ENCODE assay signal across 25 mouse cellular contexts in the genomic region with DNA sequence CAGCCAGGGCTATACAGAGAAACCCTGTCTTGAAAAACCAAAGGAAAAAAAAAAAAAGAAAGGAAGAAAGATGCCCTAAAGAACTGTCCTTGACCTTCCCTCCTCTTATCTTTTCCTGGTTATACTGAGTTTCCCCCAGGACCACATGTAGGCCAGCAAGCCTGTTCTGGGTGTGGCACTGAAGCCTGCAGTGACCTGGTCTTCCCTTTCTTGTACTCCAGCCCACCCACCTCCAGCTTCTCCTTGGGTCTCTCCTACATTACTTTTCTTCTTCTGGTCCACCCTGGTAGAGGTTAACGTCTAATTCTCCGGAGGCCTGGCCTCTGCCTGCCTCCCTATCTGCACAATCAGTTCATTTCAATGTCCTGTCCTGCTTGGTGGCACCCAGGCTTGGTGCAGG. TPM values are rescaled to one million over a fixed set of nuclear protein-coding genes. Genes with fewer than 3 reads are reported as not detected.
A peak's percentile ranks its signal among the peaks of the same experiment; 100 is the strongest.
DNase-seq lines count a peak whose midpoint lies in the region; ATAC-seq lines count a peak whose summit lies in the region.
"Had no signal": no experiment of that assay in that cellular context is flagged by ENCODE, and none has a peak within 500 bp of the region (broad histone marks: within the 10 kb centered on the region; RNA-seq: fewer than 3 reads in every experiment).

No protein-coding gene starts in this region.

- 79% methylated on average over 2 of the region's 2 CpGs for WGBS in hindbrain, embryonic 13.5 days
- WGBS in hindbrain, embryonic 11.5 days, result 79% methylated on average over 2 of the region's 2 CpGs
- 95% methylated on average over 2 of the region's 2 CpGs for WGBS in neural tube, embryonic 13.5 days
- 92% methylated on average over 2 of the region's 2 CpGs for WGBS in neural tube, embryonic 15.5 days
- 67% methylated on average over 2 of the region's 2 CpGs for WGBS in liver, embryonic 12.5 days (ENCODE audit: insufficient replicate concordance)

- H3K27ac ChIP-seq in hindbrain, embryonic 13.5 days, result 0 out of 2 replicates have a peak overlapping the region, but pooled peaks have one; percentile 89
- no peak overlapping the region for H3K27ac ChIP-seq in hindbrain, embryonic 11.5 days (ENCODE audit: low read depth, low read length)
- 0 out of 2 replicates have a peak overlapping the region, but pooled peaks have one; percentile 88 for H3K27ac ChIP-seq in neural tube, embryonic 13.5 days (replicated peaks)
- H3K27ac ChIP-seq in neural tube, embryonic 15.5 days (replicated peaks), result no peak overlapping the region
- peak overlapping the region; percentile 71 for H3K27ac ChIP-seq in liver, embryonic 12.5 days
- H3K27ac ChIP-seq: heart, adult 2 months; heart, embryonic 15.5 days; intestine, embryonic 15.5 days; limb, embryonic 10.5 days had no signal

- no peak overlapping the region for H3K9ac ChIP-seq in hindbrain, embryonic 13.5 days
- H3K9ac ChIP-seq in hindbrain, embryonic 11.5 days (ENCODE audit: low read depth, low read length), result no peak overlapping the region
- H3K9ac ChIP-seq in neural tube, embryonic 13.5 days, result no peak overlapping the region
- H3K9ac ChIP-seq in neural tube, embryonic 15.5 days (replicated peaks), result no peak overlapping the region
- peak overlapping the region; percentile 31; the same call in 1 of the 2 replicates for H3K9ac ChIP-seq in liver, embryonic 12.5 days
- H3K9ac ChIP-seq: heart, embryonic 15.5 days; intestine, embryonic 15.5 days had no signal

- no peak overlapping the region for H3K4me3 ChIP-seq in hindbrain, embryonic 13.5 days
- H3K4me3 ChIP-seq in hindbrain, embryonic 11.5 days (ENCODE audit: low read depth, low read length), result no peak overlapping the region
- H3K4me3 ChIP-seq in neural tube, embryonic 13.5 days, result no peak overlapping the region
- H3K4me3 ChIP-seq in neural tube, embryonic 15.5 days (replicated peaks), result no peak overlapping the region
- H3K4me3 ChIP-seq in liver, embryonic 12.5 days, result no peak overlapping the region
- H3K4me3 ChIP-seq: heart, adult 2 months; heart, embryonic 15.5 days; intestine, embryonic 15.5 days; limb, embryonic 10.5 days had no signal

- H3K27me3 ChIP-seq in hindbrain, embryonic 13.5 days, result no peaks in the 10 kb centered on the region
- no peaks in the 10 kb centered on the region for H3K27me3 ChIP-seq in hindbrain, embryonic 11.5 days (ENCODE audit: control insufficient read depth, insufficient read depth, low read length)
- no peaks in the 10 kb centered on the region for H3K27me3 ChIP-seq in neural tube, embryonic 13.5 days
- H3K27me3 ChIP-seq in neural tube, embryonic 15.5 days (replicated peaks), result no peaks in the 10 kb centered on the region
- 0 out of 2 replicates have a peak, but pooled peaks cover 2% of the 10 kb centered on the region for H3K27me3 ChIP-seq in liver, embryonic 12.5 days (replicated peaks)
- H3K27me3 ChIP-seq: heart, embryonic 15.5 days; intestine, embryonic 15.5 days; Patski had no signal

- H3K9me3 ChIP-seq in hindbrain, embryonic 13.5 days, result no peaks in the 10 kb centered on the region
- no peaks in the 10 kb centered on the region for H3K9me3 ChIP-seq in hindbrain, embryonic 11.5 days (ENCODE audit: control insufficient read depth, low read length)
- no peaks in the 10 kb centered on the region for H3K9me3 ChIP-seq in neural tube, embryonic 13.5 days
- no peaks in the 10 kb centered on the region for H3K9me3 ChIP-seq in neural tube, embryonic 15.5 days (replicated peaks)
- no peaks in the 10 kb centered on the region for H3K9me3 ChIP-seq in liver, embryonic 12.5 days (replicated peaks)
- H3K9me3 ChIP-seq: heart, embryonic 15.5 days; intestine, embryonic 15.5 days; limb, embryonic 10.5 days had no signal

- no peaks in the 10 kb centered on the region for H3K36me3 ChIP-seq in hindbrain, embryonic 13.5 days
- H3K36me3 ChIP-seq in hindbrain, embryonic 11.5 days (ENCODE audit: control insufficient read depth, insufficient read depth, low read length), result no peaks in the 10 kb centered on the region
- H3K36me3 ChIP-seq in neural tube, embryonic 13.5 days, result no peaks in the 10 kb centered on the region
- H3K36me3 ChIP-seq in neural tube, embryonic 15.5 days, result no peaks in the 10 kb centered on the region
- H3K36me3 ChIP-seq in liver, embryonic 12.5 days, result no peaks in the 10 kb centered on the region
- H3K36me3 ChIP-seq: heart, embryonic 15.5 days; intestine, embryonic 15.5 days; limb, embryonic 10.5 days had no signal

- H3K4me1 ChIP-seq in hindbrain, embryonic 13.5 days (replicated peaks), result peaks cover 54% of the 10 kb centered on the region
- H3K4me1 ChIP-seq in hindbrain, embryonic 11.5 days (replicated peaks; ENCODE audit: control insufficient read depth, insufficient read depth, low read length), result peaks cover 4% of the 10 kb centered on the region; the same call in 1 of the 2 replicates
- H3K4me1 ChIP-seq in neural tube, embryonic 13.5 days (replicated peaks), result peaks cover 53% of the 10 kb centered on the region
- peaks cover 36% of the 10 kb centered on the region for H3K4me1 ChIP-seq in neural tube, embryonic 15.5 days
- peaks cover 67% of the 10 kb centered on the region for H3K4me1 ChIP-seq in liver, embryonic 12.5 days
- H3K4me1 ChIP-seq: intestine, embryonic 15.5 days had no signal

- no peak for DNase-seq in hindbrain, embryonic 11.5 days (ENCODE audit: low spot score)
- DNase-seq in thymus, postnatal 14 days, result no peak
- DNase-seq in gastrocnemius, adult 8-10 months (ENCODE audit: low spot score in 2 of 2), result no peak
- DNase-seq: adrenal gland, postnatal 10 days; cerebellum, postnatal 25 days; gastrocnemius, postnatal 14 days; heart, adult 2 months; kidney, adult 9 months; kidney, postnatal 36 days; lung, adult 2 months; spleen, adult 18-20 months; thymus, postnatal 36 days had no signal

- no peak for ATAC-seq in hindbrain, embryonic 13.5 days (ENCODE audit: low FRiP score)
- ATAC-seq in hindbrain, embryonic 11.5 days (ENCODE audit: low FRiP score), result no peak
- no peak for ATAC-seq in neural tube, embryonic 13.5 days (ENCODE audit: low read depth)
- ATAC-seq in neural tube, embryonic 15.5 days (ENCODE audit: low FRiP score), result no peak
- no peak for ATAC-seq in liver, embryonic 12.5 days
- ATAC-seq: Patski had no signal

- no peak overlapping the region for H3K4me2 ChIP-seq in hindbrain, embryonic 13.5 days
- H3K4me2 ChIP-seq in hindbrain, embryonic 11.5 days (replicated peaks; ENCODE audit: low read depth, low read length), result no peak overlapping the region
- H3K4me2 ChIP-seq in neural tube, embryonic 13.5 days, result no peak overlapping the region
- H3K4me2 ChIP-seq in neural tube, embryonic 15.5 days, result no peak overlapping the region
- H3K4me2 ChIP-seq in liver, embryonic 12.5 days, result peak overlapping the region; percentile 39; the same call in 1 of the 2 replicates
- H3K4me2 ChIP-seq: heart, embryonic 15.5 days; intestine, embryonic 15.5 days had no signal

RNA-seq across cellular contexts. Expression of a gene that starts 16.7 kb away (rescaled TPM):
- polyA plus RNA-seq in hindbrain, embryonic 13.5 days (2015; fragmentation: Nextera tagmentation; extraction: Ambion mirVana), result 25.7 and 26.9 TPM in 2 replicates
- polyA plus RNA-seq in hindbrain, embryonic 11.5 days (2014; fragmentation: Nextera tagmentation; extraction: Ambion mirVana), result 30.4 and 35.4 TPM in 2 replicates
- polyA plus RNA-seq in neural tube, embryonic 13.5 days (2015; fragmentation: Nextera tagmentation; extraction: Ambion mirVana), result 28.1 and 32.5 TPM in 2 replicates
- 24.7 and 26.8 TPM in 2 replicates for polyA plus RNA-seq in neural tube, embryonic 15.5 days (2015; fragmentation: Nextera tagmentation; extraction: Ambion mirVana)
- polyA plus RNA-seq in liver, embryonic 12.5 days (2016; fragmentation: Nextera tagmentation; extraction: Ambion mirVana), result 17.7 and 20.8 TPM in 2 replicates
- 10 to 100 TPM; 35.8 to 65.5 (median 41.6) TPM for total RNA-seq in gastrocnemius, adult 8-10 months (2022)

RNA-seq across cellular contexts. Expression of a gene that starts 38.8 kb away (rescaled TPM):
- 0.19 TPM in 1 of 2 replicates, not detected in the other for polyA plus RNA-seq in hindbrain, embryonic 13.5 days (2015; fragmentation: Nextera tagmentation; extraction: Ambion mirVana)
- polyA plus RNA-seq in hindbrain, embryonic 11.5 days (2014; fragmentation: Nextera tagmentation; extraction: Ambion mirVana), result 0.28 TPM in 1 of 2 replicates, not detected in the other
- 0.20 TPM in 1 of 2 replicates, not detected in the other for polyA plus RNA-seq in neural tube, embryonic 13.5 days (2015; fragmentation: Nextera tagmentation; extraction: Ambion mirVana)
- not detected in 2 replicates for polyA plus RNA-seq in neural tube, embryonic 15.5 days (2015; fragmentation: Nextera tagmentation; extraction: Ambion mirVana)
- polyA plus RNA-seq in liver, embryonic 12.5 days (2016; fragmentation: Nextera tagmentation; extraction: Ambion mirVana), result not detected in 2 replicates
- total RNA-seq in gastrocnemius, adult 8-10 months (2022), result not detected
- total RNA-seq: adrenal gland, postnatal 10 days; gastrocnemius, postnatal 14 days; heart, adult 2 months; hematopoietic stem cell, adult 5-6 weeks; layer of hippocampus, postnatal 10 days; left cerebral cortex, adult 8-10 months; megakaryocyte-erythroid progenitor cell, adult 5-6 weeks had no signal
- polyA plus RNA-seq: frontal cortex, adult 2 months; heart, adult 2 months; intestine, embryonic 15.5 days; limb, embryonic 10.5 days; lung, adult 2 months; Patski had no signal

Comparison
In these comparisons a context has a peak if more than half of its experiments do, and no peak if none do; other contexts are left out.
1. H3K27ac ChIP-seq: peak in hindbrain, embryonic 13.5 days (single experiment), neural tube, embryonic 13.5 days (single experiment) and liver, embryonic 12.5 days (single experiment); none in hindbrain, embryonic 11.5 days (single experiment) and neural tube, embryonic 15.5 days (single experiment).